Mouse (Mus musculus) T-helper 17 cell (primary cell): ENCODE data around the gene D16Ertd472e.

Experiments used
- in situ Hi-C, 2 experiments: fragments of 300-600 bp; cut with MboI, MseI; formaldehyde crosslinking; loops; 1 replicate in 1 of 2; 2 replicates in 1 of 2; pipeline ENCODE4 v1.15.1; 2025; ENCODE audit warnings: high pct_unique_total_duplicates in 2 of 2

Gene D16Ertd472e

GRCm38 (mm10) chr16:78574241-78574640, 2.3 kb downstream of the D16Ertd472e start:
- in situ Hi-C loops = loop anchor here (10.0 to 25.0 kb wide), 2 partner anchors 199 to 1562 kb away; partner anchors contain the start of genes Btg3 (in 1 of the 2) and Usp25 (in 1 of the 2)

- in situ Hi-C loops = loop anchor here (10.0 to 25.0 kb wide), 2 partner anchors 198 to 1561 kb away; partner anchors contain the start of genes Btg3 (in 1 of the 2) and Usp25 (in 1 of the 2)
Observed at GRCm38 (mm10) chr16:78573016-78573415, 3.5 kb downstream of the D16Ertd472e start.

GRCm38 (mm10) chr16:78564110-78564821, 12.2 kb downstream of the D16Ertd472e start:
- in situ Hi-C loops = loop anchor here in 1 of 2 experiments (25.0 kb wide), 1 partner anchor 1552 kb away; the partner anchor contains the start of gene Usp25

- in situ Hi-C loops = loop anchor here in 1 of 2 experiments (25.0 kb wide), 1 partner anchor 1551 kb away; the partner anchor contains the start of gene Usp25
Observed at GRCm38 (mm10) chr16:78563093-78563971, 13.2 kb downstream of the D16Ertd472e start.

GRCm38 (mm10) chr16:78560627-78561026, 15.9 kb downstream of the D16Ertd472e start:
- in situ Hi-C loops = loop anchor here in 1 of 2 experiments (25.0 kb wide), 1 partner anchor 1548 kb away; the partner anchor contains the start of gene Usp25

- in situ Hi-C loops = loop anchor here in 1 of 2 experiments (25.0 kb wide), 1 partner anchor 1548 kb away; the partner anchor contains the start of gene Usp25
Observed at GRCm38 (mm10) chr16:78560063-78560462, 16.4 kb downstream of the D16Ertd472e start.

GRCm38 (mm10) chr16:78557573-78557972, 18.9 kb downstream of the D16Ertd472e start:
- in situ Hi-C loops = loop anchor here in 1 of 2 experiments (10.0 to 25.0 kb wide), 2 partner anchors 193 to 1545 kb away; partner anchors contain the start of gene Usp25

- in situ Hi-C loops = loop anchor here in 1 of 2 experiments (10.0 to 25.0 kb wide), 2 partner anchors 190 to 1543 kb away; partner anchors contain the start of gene Usp25
Observed at GRCm38 (mm10) chr16:78554911-78555648, 21.4 kb downstream of the D16Ertd472e start.

- in situ Hi-C loops = no loop called here
Observed at GRCm38 (mm10) chr16:78547367-78547766, 29.1 kb downstream of the D16Ertd472e start.

GRCm38 (mm10) chr16:78546529-78546928, 30.0 kb downstream of the D16Ertd472e start:
- in situ Hi-C loops = no loop called here

GRCm38 (mm10) chr16:78540376-78541246, 35.9 kb downstream of the D16Ertd472e start:
- in situ Hi-C loops = no loop called here

GRCm38 (mm10) chr16:78537798-78538422, 38.6 kb downstream of the D16Ertd472e start:
- in situ Hi-C loops = loop anchor here in 1 of 2 experiments (5.0 kb wide), 1 partner anchor 84 kb away; no protein-coding TSS in a partner anchor

GRCm38 (mm10) chr16:78537322-78537721, 39.2 kb downstream of the D16Ertd472e start:
- in situ Hi-C loops = loop anchor here in 1 of 2 experiments (5.0 kb wide), 1 partner anchor 85 kb away; no protein-coding TSS in a partner anchor

GRCm38 (mm10) chr16:78534468-78534867, 42.0 kb downstream of the D16Ertd472e start:
- in situ Hi-C loops = loop anchor here (5.0 kb wide), 2 partner anchors 43 to 77 kb away; partner anchors contain the start of gene D16Ertd472e (in 1 of the 2)

- in situ Hi-C loops = loop anchor here (5.0 kb wide), 2 partner anchors 45 to 75 kb away; partner anchors contain the start of gene D16Ertd472e (in 1 of the 2)
Observed at GRCm38 (mm10) chr16:78531957-78532605, 44.4 kb downstream of the D16Ertd472e start.

GRCm38 (mm10) chr16:78522974-78523373, 53.5 kb downstream of the D16Ertd472e start:
- in situ Hi-C loops = no loop called here

GRCm38 (mm10) chr16:78518697-78519096, 57.8 kb downstream of the D16Ertd472e start:
- in situ Hi-C loops = no loop called here

- in situ Hi-C loops = no loop called here
Observed at GRCm38 (mm10) chr16:78517171-78517570, 59.3 kb downstream of the D16Ertd472e start.
